Mouse (Mus musculus): ENCODE data around the gene Rpl38. TPM values are rescaled to one million over a fixed set of nuclear protein-coding genes. Genes with fewer than 3 reads are reported as not detected.

Gene Rpl38
- total and polyA plus RNA-seq, 3 experiments: 335 to 660 (median 587) TPM

DNA sequence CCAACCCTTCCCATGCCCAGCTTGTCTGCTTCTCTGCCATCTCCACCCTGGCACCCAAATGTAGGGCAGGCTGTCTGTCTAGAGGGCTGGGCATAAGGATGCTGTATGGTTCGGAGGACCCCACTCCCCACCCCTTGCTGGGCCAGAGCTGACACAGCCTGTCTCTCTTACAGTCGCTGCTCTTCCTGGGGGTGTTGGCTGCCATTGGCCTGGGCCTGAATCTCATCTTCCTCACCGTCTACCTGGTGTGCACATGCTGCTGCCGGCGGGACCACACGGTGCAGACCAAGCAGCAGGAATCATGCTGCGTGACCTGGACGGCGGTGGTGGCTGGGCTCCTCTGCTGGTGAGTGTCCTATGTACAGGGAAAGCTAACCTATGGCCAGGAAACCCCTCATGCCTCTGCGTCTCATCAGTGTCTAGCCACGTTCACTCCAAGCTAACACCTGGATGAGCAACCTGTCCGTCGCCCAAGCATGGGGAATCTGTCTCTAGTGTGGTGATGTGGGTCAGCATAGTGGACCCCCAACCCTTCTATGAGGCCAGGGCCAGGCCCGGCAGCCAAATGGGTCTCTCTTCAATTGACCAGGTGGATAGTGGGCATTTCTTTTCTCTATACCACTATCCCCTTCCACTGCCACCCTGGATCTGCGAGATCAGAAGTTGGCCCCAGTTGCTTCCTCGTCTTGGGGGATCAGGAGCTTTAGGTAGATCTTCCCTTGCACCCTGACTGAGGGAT is 18.1 kb downstream of the Rpl38 start:
- Histone ChIP-seq H3K9ac (ENCODE audit: low read depth, low read length) (no peak overlapping the region), H3K79me2 (replicated peaks; ENCODE audit: control insufficient read depth, insufficient read depth, low read length) (no peaks in the 10 kb centered on the region), H3K4me1 (ENCODE audit: control insufficient read depth, insufficient read depth, low read length) (peaks cover 3% of the 10 kb centered on the region), H3K27me3 (ENCODE audit: control insufficient read depth, insufficient read depth, low read length) (no peaks in the 10 kb centered on the region), H3K27ac (no peak overlapping the region), H3K4me3 (no peak overlapping the region), H3K36me3 (ENCODE audit: control insufficient read depth, insufficient read depth, low read length) (no peaks in the 10 kb centered on the region)
- intact Hi-C loops (cut with DNase I): no loop called here
- WGBS: 95% methylated on average over 16 of the region's 16 CpGs
- TF ChIP-seq EP300 (IDR thresholded peaks at IDR 0.05; ENCODE audit: insufficient read depth, low read depth, low read length): no peak
- TF ChIP-seq CTCF (IDR thresholded peaks at IDR 0.05): no peak
- TF ChIP-seq POLR2A (IDR thresholded peaks at IDR 0.05; ENCODE audit: insufficient read depth, low read depth, low read length): no peak
- no peak for DNase-seq

GRCm38 (mm10) chr11:114687574-114688188 is 19.4 kb downstream of the Rpl38 start:
- H3K9ac ChIP-seq (ENCODE audit: low read depth, low read length): no peak overlapping the region
- H3K4me3 ChIP-seq: no peak overlapping the region
- no peak overlapping the region for H3K27ac ChIP-seq
- no peaks in the 10 kb centered on the region for H3K79me2 ChIP-seq (replicated peaks; ENCODE audit: control insufficient read depth, insufficient read depth, low read length)
- intact Hi-C loops (cut with DNase I): no loop called here
- H3K36me3 ChIP-seq (ENCODE audit: control insufficient read depth, insufficient read depth, low read length): no peaks in the 10 kb centered on the region
- peaks cover 3% of the 10 kb centered on the region for H3K4me1 ChIP-seq (ENCODE audit: control insufficient read depth, insufficient read depth, low read length)
- no peak for DNase-seq
- 47% methylated on average over 9 of the region's 10 CpGs for WGBS
- TF ChIP-seq EP300 (IDR thresholded peaks at IDR 0.05; ENCODE audit: insufficient read depth, low read depth, low read length) (no peak), CTCF (IDR thresholded peaks at IDR 0.05) (no peak), POLR2A (IDR thresholded peaks at IDR 0.05; ENCODE audit: insufficient read depth, low read depth, low read length) (no peak)
- no peaks in the 10 kb centered on the region for H3K27me3 ChIP-seq (ENCODE audit: control insufficient read depth, insufficient read depth, low read length)

DNA sequence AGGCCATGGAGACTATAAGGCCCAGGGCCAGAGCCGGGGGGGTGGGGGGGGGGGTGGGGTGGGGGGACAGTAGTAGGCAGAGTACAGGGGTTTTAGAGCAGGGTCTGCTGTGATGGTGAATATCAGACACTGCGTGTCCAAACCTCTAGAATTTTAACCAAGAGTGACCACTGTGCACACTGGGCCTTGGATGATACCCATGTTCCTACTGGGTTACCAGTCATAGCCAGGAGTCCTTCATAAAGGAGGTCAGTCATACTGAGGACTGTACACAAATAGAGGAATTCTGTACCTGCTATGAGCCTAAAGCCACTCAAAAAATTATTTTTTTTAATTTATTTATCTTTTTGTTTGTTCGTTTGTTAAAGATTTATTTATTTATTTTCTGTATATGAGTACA is 20.4 kb downstream of the Rpl38 start:
- Histone ChIP-seq H3K4me1 (ENCODE audit: control insufficient read depth, insufficient read depth, low read length) (peaks cover 3% of the 10 kb centered on the region), H3K79me2 (replicated peaks; ENCODE audit: control insufficient read depth, insufficient read depth, low read length) (no peaks in the 10 kb centered on the region), H3K9ac (ENCODE audit: low read depth, low read length) (no peak overlapping the region), H3K4me3 (no peak overlapping the region), H3K27ac (no peak overlapping the region), H3K36me3 (ENCODE audit: control insufficient read depth, insufficient read depth, low read length) (no peaks in the 10 kb centered on the region), H3K27me3 (ENCODE audit: control insufficient read depth, insufficient read depth, low read length) (no peaks in the 10 kb centered on the region)
- 91% methylated on average over 3 of the region's 3 CpGs for WGBS
- intact Hi-C loops (cut with DNase I): no loop called here
- TF ChIP-seq POLR2A (IDR thresholded peaks at IDR 0.05; ENCODE audit: insufficient read depth, low read depth, low read length) (no peak), CTCF (IDR thresholded peaks at IDR 0.05) (no peak), EP300 (IDR thresholded peaks at IDR 0.05; ENCODE audit: insufficient read depth, low read depth, low read length) (no peak)
- DNase-seq: no peak

DNA sequence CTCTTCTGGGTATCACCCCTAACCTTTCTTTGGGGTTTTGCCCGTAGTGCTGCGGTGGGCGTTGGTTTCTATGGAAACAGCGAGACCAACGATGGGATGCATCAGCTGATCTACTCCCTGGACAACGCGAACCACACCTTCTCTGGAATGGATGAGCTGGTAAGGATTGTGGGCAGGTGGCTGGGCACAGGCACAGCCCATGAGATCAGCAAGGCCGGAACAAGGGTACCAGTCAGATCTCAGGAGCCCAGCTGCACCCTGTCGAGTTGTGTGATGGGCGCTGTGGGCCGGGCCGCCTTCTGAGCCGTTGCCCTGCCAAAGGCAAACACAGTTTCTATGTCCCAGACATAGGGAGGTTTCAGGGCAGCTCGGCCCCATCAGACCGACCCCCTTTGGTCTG is 21.9 kb downstream of the Rpl38 start:
- intact Hi-C loops (cut with DNase I): no loop called here
- Histone ChIP-seq H3K9ac (ENCODE audit: low read depth, low read length) (no peak overlapping the region), H3K4me1 (ENCODE audit: control insufficient read depth, insufficient read depth, low read length) (no peaks in the 10 kb centered on the region), H3K27me3 (ENCODE audit: control insufficient read depth, insufficient read depth, low read length) (no peaks in the 10 kb centered on the region), H3K27ac (no peak overlapping the region), H3K36me3 (ENCODE audit: control insufficient read depth, insufficient read depth, low read length) (no peaks in the 10 kb centered on the region), H3K4me3 (no peak overlapping the region), H3K79me2 (replicated peaks; ENCODE audit: control insufficient read depth, insufficient read depth, low read length) (no peaks in the 10 kb centered on the region)
- TF ChIP-seq POLR2A (IDR thresholded peaks at IDR 0.05; ENCODE audit: insufficient read depth, low read depth, low read length): no peak
- TF ChIP-seq EP300 (IDR thresholded peaks at IDR 0.05; ENCODE audit: insufficient read depth, low read depth, low read length): no peak
- TF ChIP-seq CTCF (IDR thresholded peaks at IDR 0.05): no peak
- no peak for DNase-seq
- WGBS: 91% methylated on average over 15 of the region's 15 CpGs

GRCm38 (mm10) chr11:114691454-114692182 is 23.3 kb downstream of the Rpl38 start:
- no peak overlapping the region for H3K27ac ChIP-seq
- TF ChIP-seq EP300 (IDR thresholded peaks at IDR 0.05; ENCODE audit: insufficient read depth, low read depth, low read length) (no peak), CTCF (IDR thresholded peaks at IDR 0.05) (no peak)
- no peak for DNase-seq
- WGBS: 56% methylated on average over 6 of the region's 6 CpGs
- H3K4me1 ChIP-seq (ENCODE audit: control insufficient read depth, insufficient read depth, low read length): no peaks in the 10 kb centered on the region
- no peaks in the 10 kb centered on the region for H3K27me3 ChIP-seq (ENCODE audit: control insufficient read depth, insufficient read depth, low read length)
- intact Hi-C loops (cut with DNase I): no loop called here
- H3K9ac ChIP-seq (ENCODE audit: low read depth, low read length): no peak overlapping the region
- H3K4me3 ChIP-seq: no peak overlapping the region
- H3K36me3 ChIP-seq (ENCODE audit: control insufficient read depth, insufficient read depth, low read length): no peaks in the 10 kb centered on the region
- no peaks in the 10 kb centered on the region for H3K79me2 ChIP-seq (replicated peaks; ENCODE audit: control insufficient read depth, insufficient read depth, low read length)

DNA sequence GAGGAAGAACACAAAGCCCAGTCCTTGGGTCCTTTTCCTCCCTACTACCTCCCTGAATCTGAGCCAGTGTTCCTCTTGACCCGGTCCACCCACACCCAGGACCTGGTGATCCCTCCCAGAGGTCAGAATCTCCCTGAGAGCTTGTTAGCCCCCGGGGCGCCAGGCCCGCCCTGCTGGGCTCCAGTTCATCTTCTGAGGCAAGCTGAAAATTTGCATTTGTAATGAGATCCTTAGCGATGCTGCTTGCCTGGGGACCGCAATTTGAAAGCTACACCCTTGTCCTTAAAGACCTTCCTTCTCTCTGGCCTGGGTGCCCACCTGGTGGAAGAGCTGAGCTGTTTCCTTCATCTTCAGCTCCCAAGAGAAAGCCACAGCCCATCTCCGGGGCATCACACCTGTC is 24.3 kb downstream of the Rpl38 start:
- H3K4me1 ChIP-seq (ENCODE audit: control insufficient read depth, insufficient read depth, low read length): no peaks in the 10 kb centered on the region
- no peak overlapping the region for H3K27ac ChIP-seq
- H3K36me3 ChIP-seq (ENCODE audit: control insufficient read depth, insufficient read depth, low read length): no peaks in the 10 kb centered on the region
- 70% methylated on average over 7 of the region's 7 CpGs for WGBS
- H3K9ac ChIP-seq (ENCODE audit: low read depth, low read length): no peak overlapping the region
- H3K27me3 ChIP-seq (ENCODE audit: control insufficient read depth, insufficient read depth, low read length): no peaks in the 10 kb centered on the region
- TF ChIP-seq POLR2A (IDR thresholded peaks at IDR 0.05; ENCODE audit: insufficient read depth, low read depth, low read length): no peak
- H3K79me2 ChIP-seq (replicated peaks; ENCODE audit: control insufficient read depth, insufficient read depth, low read length): no peaks in the 10 kb centered on the region
- H3K4me3 ChIP-seq: no peak overlapping the region
- no peak for DNase-seq
- intact Hi-C loops (cut with DNase I): no loop called here
